Mouse (Mus musculus): ENCODE measurements around the gene Grb2. TPM values are rescaled to one million over a fixed set of nuclear protein-coding genes. Genes with fewer than 3 reads are reported as not detected.
A peak's percentile ranks its signal among the peaks of the same experiment; 100 is the strongest.

Gene Grb2
- polyA plus RNA-seq, 1 experiment from 2014 or later: 91.0 TPM

- Histone ChIP-seq H3K9me3 (no peaks in the 10 kb centered on the region), H3K27me3 (no peaks in the 10 kb centered on the region), H3K4me1 (peaks cover 17% of the 10 kb centered on the region), H3K4me3 (peak overlapping the region; percentile 78; the same call in 1 of the 2 replicates), H3K36me3 (no peaks in the 10 kb centered on the region), H3K9ac (no peak overlapping the region), H3K27ac (no peak overlapping the region), H3K4me2 (peak overlapping the region; percentile 84)
- 52% methylated on average over 6 of the region's 6 CpGs for WGBS
- no peak for ATAC-seq (ENCODE audit: borderline replicate concordance, extremely low read depth, low FRiP score, low TSS enrichment)
Observed at GRCm38 (mm10) chr11:115709829-115710559, 1.6 kb upstream of the Grb2 start.

- Histone ChIP-seq H3K36me3 (no peaks in the 10 kb centered on the region), H3K4me1 (peaks cover 17% of the 10 kb centered on the region), H3K27ac (peak overlapping the region; percentile 83), H3K4me3 (peak overlapping the region; percentile 78), H3K27me3 (no peaks in the 10 kb centered on the region), H3K9me3 (no peaks in the 10 kb centered on the region), H3K4me2 (peak overlapping the region; percentile 84), H3K9ac (peak overlapping the region; percentile 43)
- WGBS: under 1% methylated on average over 23 of the region's 23 CpGs
- peak; percentile 25 for ATAC-seq (ENCODE audit: borderline replicate concordance, extremely low read depth, low FRiP score, low TSS enrichment)
Observed at GRCm38 (mm10) chr11:115708956-115709828, 795 bp upstream of the Grb2 start.

- under 1% methylated on average over 40 of the region's 44 CpGs for WGBS
- Histone ChIP-seq H3K27me3 (no peaks in the 10 kb centered on the region), H3K4me3 (peak overlapping the region; percentile 78), H3K9me3 (no peaks in the 10 kb centered on the region), H3K9ac (peak overlapping the region; percentile 94), H3K36me3 (no peaks in the 10 kb centered on the region), H3K27ac (peak overlapping the region; percentile 90), H3K4me2 (peak overlapping the region; percentile 84), H3K4me1 (peaks cover 17% of the 10 kb centered on the region)
- no peak for ATAC-seq (ENCODE audit: borderline replicate concordance, extremely low read depth, low FRiP score, low TSS enrichment)
Observed at GRCm38 (mm10) chr11:115707313-115708208, 836 bp downstream of the Grb2 start.

DNA sequence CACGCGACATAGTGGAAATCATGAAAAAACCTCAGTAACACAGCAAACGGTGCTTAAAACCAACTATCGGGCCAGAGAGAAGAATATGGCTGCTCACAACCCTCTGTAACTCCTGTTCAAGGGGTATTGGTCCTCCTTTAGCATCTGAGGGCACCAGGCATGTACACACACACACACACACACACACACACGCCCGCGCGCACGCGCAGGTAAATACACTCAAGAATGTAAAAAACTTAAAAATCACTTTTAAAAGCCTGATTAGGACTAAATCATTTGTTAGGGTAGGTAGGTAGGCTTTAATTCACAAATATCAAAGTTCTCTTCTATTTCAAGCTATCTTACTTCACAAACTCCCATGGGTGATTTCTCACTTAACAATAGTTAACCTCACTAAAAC is 1.8 kb downstream of the Grb2 start:
- peaks cover 17% of the 10 kb centered on the region for H3K4me1 ChIP-seq
- no peaks in the 10 kb centered on the region for H3K36me3 ChIP-seq
- peak overlapping the region; percentile 84 for H3K4me2 ChIP-seq
- WGBS: 84% methylated on average over 10 of the region's 10 CpGs
- no peak overlapping the region for H3K27ac ChIP-seq
- H3K9ac ChIP-seq: no peak overlapping the region
- H3K4me3 ChIP-seq: peak overlapping the region; percentile 78; the same call in 1 of the 2 replicates
- H3K9me3 ChIP-seq: no peaks in the 10 kb centered on the region
- ATAC-seq (ENCODE audit: borderline replicate concordance, extremely low read depth, low FRiP score, low TSS enrichment): no peak
- no peaks in the 10 kb centered on the region for H3K27me3 ChIP-seq

- Histone ChIP-seq H3K27me3 (no peaks in the 10 kb centered on the region), H3K4me2 (no peak overlapping the region), H3K9ac (no peak overlapping the region), H3K9me3 (no peaks in the 10 kb centered on the region), H3K4me1 (peaks cover 19% of the 10 kb centered on the region), H3K27ac (no peak overlapping the region), H3K36me3 (no peaks in the 10 kb centered on the region), H3K4me3 (no peak overlapping the region)
- ATAC-seq (ENCODE audit: borderline replicate concordance, extremely low read depth, low FRiP score, low TSS enrichment): no peak
- WGBS: 86% methylated on average over 2 of the region's 2 CpGs
Observed at GRCm38 (mm10) chr11:115705561-115705960, 2.8 kb downstream of the Grb2 start.

DNA sequence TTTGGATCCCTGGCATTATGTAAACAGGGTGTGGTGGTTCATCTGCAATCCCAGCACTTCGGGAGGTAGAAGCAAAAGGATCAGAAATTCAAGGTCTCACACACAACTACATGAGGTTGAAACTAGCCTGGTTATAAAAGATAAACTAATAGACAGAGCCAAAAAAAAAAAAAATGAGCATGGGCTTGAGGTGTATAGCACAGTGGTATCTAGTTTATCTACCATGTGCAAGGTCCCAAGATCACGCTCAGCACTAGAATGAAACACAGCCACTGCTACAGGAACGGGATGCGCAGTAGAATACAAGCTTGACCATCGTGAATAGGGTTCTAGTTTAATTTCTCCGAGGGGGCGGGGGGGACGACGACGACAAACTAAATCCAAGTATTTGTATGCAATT is 3.7 kb downstream of the Grb2 start:
- H3K36me3 ChIP-seq: no peaks in the 10 kb centered on the region
- H3K27ac ChIP-seq: no peak overlapping the region
- no peak overlapping the region for H3K4me3 ChIP-seq
- no peak for ATAC-seq (ENCODE audit: borderline replicate concordance, extremely low read depth, low FRiP score, low TSS enrichment)
- H3K4me1 ChIP-seq: peaks cover 28% of the 10 kb centered on the region
- no peak overlapping the region for H3K9ac ChIP-seq
- H3K9me3 ChIP-seq: no peaks in the 10 kb centered on the region
- 84% methylated on average over 10 of the region's 10 CpGs for WGBS
- H3K27me3 ChIP-seq: no peaks in the 10 kb centered on the region
- H3K4me2 ChIP-seq: no peak overlapping the region

DNA sequence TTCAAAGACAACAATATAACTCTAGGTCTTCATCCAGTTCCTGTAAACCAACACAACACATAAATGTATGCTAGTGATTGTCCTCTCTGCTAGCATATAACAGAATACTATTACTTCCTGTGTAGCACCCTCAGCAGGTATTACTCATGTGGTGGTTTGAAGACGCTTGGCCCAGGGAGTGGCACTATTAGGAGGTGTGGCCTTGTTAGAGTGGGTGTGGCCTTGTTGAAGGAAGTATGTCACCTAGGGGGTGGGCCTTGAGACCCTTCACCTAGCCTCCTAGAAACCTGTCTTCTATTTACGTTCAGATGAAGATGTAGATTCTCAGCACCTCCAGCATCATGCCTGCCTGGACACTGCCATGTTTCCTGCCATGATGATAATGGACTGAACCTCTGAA is 4.9 kb downstream of the Grb2 start:
- no peak for ATAC-seq (ENCODE audit: borderline replicate concordance, extremely low read depth, low FRiP score, low TSS enrichment)
- Histone ChIP-seq H3K27ac (no peak overlapping the region), H3K4me3 (no peak overlapping the region), H3K9ac (no peak overlapping the region), H3K27me3 (no peaks in the 10 kb centered on the region), H3K36me3 (no peaks in the 10 kb centered on the region), H3K4me2 (no peak overlapping the region), H3K9me3 (no peaks in the 10 kb centered on the region), H3K4me1 (peaks cover 31% of the 10 kb centered on the region)
- WGBS: 81% methylated on average over 2 of the region's 2 CpGs

DNA sequence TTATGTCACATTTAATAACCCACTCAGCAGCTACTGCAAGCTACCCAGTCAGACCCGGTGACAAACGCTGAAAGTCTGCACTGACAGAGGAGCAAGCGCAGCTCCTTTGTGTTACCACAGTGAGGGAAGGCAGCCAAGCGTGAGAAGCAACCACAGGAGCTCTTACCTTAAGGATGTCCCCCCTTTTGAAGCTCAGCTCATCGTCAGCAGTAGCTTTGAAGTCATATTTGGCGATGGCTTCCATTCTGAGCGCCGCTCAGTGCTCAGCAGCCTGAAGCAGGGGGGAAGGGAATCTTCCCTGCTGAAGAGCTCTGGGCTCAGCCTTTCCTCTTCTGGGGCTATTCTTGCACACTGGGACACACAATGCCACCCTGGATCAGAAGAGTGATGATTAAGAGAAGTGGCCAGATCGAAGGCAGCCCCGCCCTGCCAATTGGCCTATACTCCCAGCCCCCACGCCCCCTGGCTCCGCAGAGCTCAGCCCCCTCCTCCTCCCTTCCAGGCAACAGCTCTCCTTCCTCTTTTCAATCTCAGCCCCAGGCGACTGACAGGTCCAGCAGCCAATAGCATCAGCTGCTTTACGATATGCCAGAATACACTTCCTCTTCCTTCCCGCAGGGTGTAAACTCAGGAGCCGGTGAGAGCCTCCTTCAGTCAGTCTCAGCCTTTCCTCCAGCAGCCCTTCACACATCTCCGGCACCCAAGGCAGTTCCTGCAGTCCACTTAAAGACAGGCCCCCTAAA is 9.2 kb downstream of the Grb2 start:
- peaks cover 11% of the 10 kb centered on the region; the same call in 1 of the 2 replicates for H3K36me3 ChIP-seq
- H3K27me3 ChIP-seq: no peaks in the 10 kb centered on the region
- peaks cover 24% of the 10 kb centered on the region for H3K4me1 ChIP-seq
- peak overlapping the region; percentile 58 for H3K9ac ChIP-seq
- peak; percentile 95 for ATAC-seq (ENCODE audit: borderline replicate concordance, extremely low read depth, low FRiP score, low TSS enrichment)
- H3K27ac ChIP-seq: peak overlapping the region; percentile 73
- WGBS: 12% methylated on average over 17 of the region's 17 CpGs
- peak overlapping the region; percentile 89 for H3K4me2 ChIP-seq
- H3K4me3 ChIP-seq: peak overlapping the region; percentile 55
- no peaks in the 10 kb centered on the region for H3K9me3 ChIP-seq

DNA sequence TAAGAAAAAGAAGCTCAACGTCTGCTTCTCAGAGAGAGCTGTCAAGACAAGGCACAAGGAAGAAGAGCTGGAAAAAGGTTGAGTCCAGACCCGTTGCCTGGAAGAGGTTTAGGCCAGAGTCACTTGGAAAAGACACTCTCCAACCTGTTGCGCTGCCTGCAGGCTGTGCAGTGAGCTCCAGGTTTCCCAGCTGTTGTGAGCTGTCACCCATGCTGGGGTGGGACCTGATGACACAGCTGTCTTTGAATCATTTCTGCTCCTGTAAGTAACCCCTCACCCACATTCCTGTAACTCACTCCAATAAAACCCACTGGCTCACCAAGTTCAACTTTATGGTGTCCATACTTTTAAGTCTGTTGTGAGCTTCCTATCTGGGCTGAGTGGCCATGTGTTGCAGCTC is 10.7 kb downstream of the Grb2 start:
- Histone ChIP-seq H3K9ac (no peak overlapping the region), H3K9me3 (no peaks in the 10 kb centered on the region), H3K4me3 (no peak overlapping the region), H3K27ac (no peak overlapping the region), H3K4me2 (no peak overlapping the region), H3K36me3 (peaks cover 11% of the 10 kb centered on the region; the same call in 1 of the 2 replicates), H3K4me1 (peaks cover 24% of the 10 kb centered on the region), H3K27me3 (no peaks in the 10 kb centered on the region)
- no peak for ATAC-seq (ENCODE audit: borderline replicate concordance, extremely low read depth, low FRiP score, low TSS enrichment)
- 80% methylated on average over 3 of the region's 3 CpGs for WGBS

GRCm38 (mm10) chr11:115697091-115697490 is 11.3 kb downstream of the Grb2 start:
- H3K4me1 ChIP-seq: peaks cover 24% of the 10 kb centered on the region

DNA sequence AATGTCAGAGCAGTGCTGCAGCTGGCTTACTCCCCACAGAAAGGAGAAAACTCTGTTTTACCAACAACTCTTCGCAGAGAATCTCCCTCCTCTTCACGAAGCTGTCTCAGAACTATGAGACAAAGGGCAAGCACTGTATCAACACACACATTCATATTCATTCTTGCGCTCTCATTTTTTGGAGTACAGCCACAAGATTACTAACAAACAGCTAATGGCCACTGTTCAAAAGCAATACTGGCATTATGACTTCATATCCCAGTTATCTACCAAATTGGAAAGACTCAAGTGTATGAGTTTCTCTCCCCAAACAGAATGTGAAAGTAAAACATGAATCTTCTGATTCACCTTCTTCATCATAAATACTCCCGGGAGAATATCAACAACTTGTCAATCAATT is 11.9 kb downstream of the Grb2 start:
- Histone ChIP-seq H3K4me2 (no peak overlapping the region), H3K9me3 (no peaks in the 10 kb centered on the region), H3K4me1 (peaks cover 24% of the 10 kb centered on the region), H3K4me3 (no peak overlapping the region), H3K27ac (no peak overlapping the region), H3K36me3 (peaks cover 11% of the 10 kb centered on the region; the same call in 1 of the 2 replicates), H3K27me3 (no peaks in the 10 kb centered on the region), H3K9ac (no peak overlapping the region)
- WGBS: 55% methylated on average over 4 of the region's 4 CpGs
- no peak for ATAC-seq (ENCODE audit: borderline replicate concordance, extremely low read depth, low FRiP score, low TSS enrichment)

More at GRCm38 (mm10) chr11:115697091-115697490, 11.3 kb downstream of the Grb2 start:
- H3K9me3 ChIP-seq: no peaks in the 10 kb centered on the region
- H3K27ac ChIP-seq: no peak overlapping the region
- WGBS: 90% methylated on average over 2 of the region's 2 CpGs
- no peak overlapping the region for H3K9ac ChIP-seq
- H3K27me3 ChIP-seq: no peaks in the 10 kb centered on the region
- H3K36me3 ChIP-seq: peaks cover 11% of the 10 kb centered on the region; the same call in 1 of the 2 replicates
- no peak overlapping the region for H3K4me2 ChIP-seq
- ATAC-seq (ENCODE audit: borderline replicate concordance, extremely low read depth, low FRiP score, low TSS enrichment): no peak
- no peak overlapping the region for H3K4me3 ChIP-seq
